Mouse (Mus musculus) thymus, adult 2 months (tissue): ENCODE results near the gene Ccdc58.
"Not testable (repeated sequence)": the region's sequence is repeated elsewhere in the genome, so short reads cannot be mapped to it uniquely, and the experiment has no call there.

Source experiments
- CTCF ChIP-seq: fragments of 200-500 bp; IDR thresholded peaks from 2 replicates; pipeline ENCODE4 v1.5.1; 2012; ENCODE audit warnings: mild to moderate bottlenecking, control low read depth, low read length, moderate library complexity, borderline replicate concordance; ENCODE audit not compliant: control insufficient read depth, poor library complexity, insufficient read depth; ENCODE audit errors: extremely low read depth
- POLR2A ChIP-seq: fragments of 200-500 bp; IDR thresholded peaks from 2 replicates; pipeline ENCODE4 v1.6.1; 2012; ENCODE audit warnings: mild to moderate bottlenecking, low read length, control low read depth, moderate library complexity; ENCODE audit not compliant: control insufficient read depth, poor library complexity, insufficient read depth; ENCODE audit errors: extremely low read depth

DNA sequence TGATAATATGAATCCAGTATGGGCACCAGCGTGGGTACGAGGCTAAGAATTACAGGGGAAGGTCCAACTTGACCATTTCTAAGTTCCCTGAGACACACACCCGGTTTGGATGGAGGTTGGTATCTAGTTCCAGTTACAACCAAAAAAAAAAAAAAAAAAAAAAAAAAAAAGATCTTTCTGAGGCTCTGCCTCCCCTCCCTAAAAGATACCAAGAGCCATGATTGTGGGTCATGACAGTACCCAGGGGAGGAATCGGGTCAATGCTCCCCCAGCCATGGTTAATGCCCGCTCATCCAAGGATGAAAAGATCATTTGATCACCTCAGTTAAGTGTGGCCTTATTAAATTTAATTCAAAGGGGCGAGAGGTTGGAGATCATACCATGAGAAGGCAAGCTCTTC, 44.3 kb downstream of the Ccdc58 start:
- not testable (repeated sequence) for TF ChIP-seq CTCF, POLR2A
